Mouse (Mus musculus): ENCODE data around the gene Fmnl1.

GRCm38 (mm10) chr11:103170494-103171285 lies at the start of gene Fmnl1:
- TF ChIP-seq POLR2A (IDR thresholded peaks at IDR 0.05; ENCODE audit: extremely low read depth, insufficient read depth, low read length): no peak
- no peak for TF ChIP-seq CTCF (IDR thresholded peaks at IDR 0.05; ENCODE audit: low read depth, low read length)

Measured in liver, adult 2 months (tissue).